Mouse (Mus musculus): ENCODE data around the gene Ptpra. TPM values are rescaled to one million over a fixed set of nuclear protein-coding genes. Genes with fewer than 3 reads are reported as not detected.
A peak's percentile ranks its signal among the peaks of the same experiment; 100 is the strongest.

Gene Ptpra
- polyA plus RNA-seq, 1 experiment from 2014 or later: 96.8 TPM

- no peak overlapping the region for H3K27ac ChIP-seq (replicated peaks; ENCODE audit: low read depth, low read length)
- H3K4me1 ChIP-seq (ENCODE audit: control insufficient read depth, insufficient read depth, low read length): no peaks in the 10 kb centered on the region
- DNase-seq (ENCODE audit: low spot score): no peak
- ATAC-seq (replicated peaks; ENCODE audit: insufficient number of reproducible peaks, low FRiP score, low TSS enrichment, low read depth): no peak
- no peak overlapping the region for H3K9ac ChIP-seq (replicated peaks; ENCODE audit: low read length)
- peaks cover 3% of the 10 kb centered on the region for H3K36me3 ChIP-seq (replicated peaks; ENCODE audit: control insufficient read depth, insufficient read depth, low read depth, low read length)
- H3K4me3 ChIP-seq (ENCODE audit: low read depth, low read length): no peak overlapping the region
- WGBS: 88% methylated on average over 8 of the region's 8 CpGs
- no peak overlapping the region for H3K4me2 ChIP-seq (ENCODE audit: low read depth, low read length)
- no peaks in the 10 kb centered on the region for H3K27me3 ChIP-seq (ENCODE audit: control insufficient read depth, insufficient read depth, low read length)
- H3K9me3 ChIP-seq (replicated peaks; ENCODE audit: control insufficient read depth, low read length): no peaks in the 10 kb centered on the region
These were observed 96.9 kb downstream of the Ptpra start for GRCm38 (mm10) chr2:130546957-130547356.

GRCm38 (mm10) chr2:130554841-130555240 lies 104.8 kb downstream of the Ptpra start:
- H3K27me3 ChIP-seq (ENCODE audit: control insufficient read depth, insufficient read depth, low read length): no peaks in the 10 kb centered on the region
- H3K4me1 ChIP-seq (ENCODE audit: control insufficient read depth, insufficient read depth, low read length): no peaks in the 10 kb centered on the region
- no peak overlapping the region for H3K9ac ChIP-seq (replicated peaks; ENCODE audit: low read length)
- no peaks in the 10 kb centered on the region for H3K9me3 ChIP-seq (replicated peaks; ENCODE audit: control insufficient read depth, low read length)
- H3K4me2 ChIP-seq (ENCODE audit: low read depth, low read length): no peak overlapping the region
- DNase-seq (ENCODE audit: low spot score) (no peak), ATAC-seq (replicated peaks; ENCODE audit: insufficient number of reproducible peaks, low FRiP score, low TSS enrichment, low read depth) (no peak)
- no peaks in the 10 kb centered on the region for H3K36me3 ChIP-seq (replicated peaks; ENCODE audit: control insufficient read depth, insufficient read depth, low read depth, low read length)
- 89% methylated on average over 7 of the region's 7 CpGs for WGBS
- no peak overlapping the region for H3K27ac ChIP-seq (replicated peaks; ENCODE audit: low read depth, low read length)
- H3K4me3 ChIP-seq (ENCODE audit: low read depth, low read length): no peak overlapping the region

- no peak for DNase-seq (ENCODE audit: low spot score)
- Histone ChIP-seq H3K9me3 (replicated peaks; ENCODE audit: control insufficient read depth, low read length) (no peaks in the 10 kb centered on the region), H3K4me1 (ENCODE audit: control insufficient read depth, insufficient read depth, low read length) (no peaks in the 10 kb centered on the region), H3K36me3 (replicated peaks; ENCODE audit: control insufficient read depth, insufficient read depth, low read depth, low read length) (no peaks in the 10 kb centered on the region), H3K27me3 (ENCODE audit: control insufficient read depth, insufficient read depth, low read length) (no peaks in the 10 kb centered on the region), H3K4me3 (ENCODE audit: low read depth, low read length) (no peak overlapping the region), H3K9ac (replicated peaks; ENCODE audit: low read length) (no peak overlapping the region), H3K27ac (replicated peaks; ENCODE audit: low read depth, low read length) (no peak overlapping the region), H3K4me2 (ENCODE audit: low read depth, low read length) (no peak overlapping the region)
- no peak for ATAC-seq (replicated peaks; ENCODE audit: insufficient number of reproducible peaks, low FRiP score, low TSS enrichment, low read depth)
- WGBS: 87% methylated on average over 1 of the region's 1 CpGs
These were observed 106.2 kb downstream of the Ptpra start for GRCm38 (mm10) chr2:130556292-130556691.

- Histone ChIP-seq H3K4me1 (ENCODE audit: control insufficient read depth, insufficient read depth, low read length) (no peaks in the 10 kb centered on the region), H3K27ac (replicated peaks; ENCODE audit: low read depth, low read length) (no peak overlapping the region), H3K4me3 (ENCODE audit: low read depth, low read length) (no peak overlapping the region), H3K36me3 (replicated peaks; ENCODE audit: control insufficient read depth, insufficient read depth, low read depth, low read length) (no peaks in the 10 kb centered on the region), H3K4me2 (ENCODE audit: low read depth, low read length) (no peak overlapping the region), H3K9me3 (replicated peaks; ENCODE audit: control insufficient read depth, low read length) (no peaks in the 10 kb centered on the region), H3K27me3 (ENCODE audit: control insufficient read depth, insufficient read depth, low read length) (no peaks in the 10 kb centered on the region), H3K9ac (replicated peaks; ENCODE audit: low read length) (no peak overlapping the region)
- ATAC-seq (replicated peaks; ENCODE audit: insufficient number of reproducible peaks, low FRiP score, low TSS enrichment, low read depth) (no peak), DNase-seq (ENCODE audit: low spot score) (no peak)
- WGBS: 98% methylated on average over 2 of the region's 2 CpGs
These were observed 107.4 kb downstream of the Ptpra start for GRCm38 (mm10) chr2:130557462-130557861.

GRCm38 (mm10) chr2:130558015-130558414 lies 107.9 kb downstream of the Ptpra start:
- 66% methylated on average over 2 of the region's 2 CpGs for WGBS
- Histone ChIP-seq H3K9ac (replicated peaks; ENCODE audit: low read length) (no peak overlapping the region), H3K4me1 (ENCODE audit: control insufficient read depth, insufficient read depth, low read length) (no peaks in the 10 kb centered on the region), H3K9me3 (replicated peaks; ENCODE audit: control insufficient read depth, low read length) (no peaks in the 10 kb centered on the region), H3K27ac (replicated peaks; ENCODE audit: low read depth, low read length) (no peak overlapping the region), H3K36me3 (replicated peaks; ENCODE audit: control insufficient read depth, insufficient read depth, low read depth, low read length) (no peaks in the 10 kb centered on the region), H3K27me3 (ENCODE audit: control insufficient read depth, insufficient read depth, low read length) (no peaks in the 10 kb centered on the region), H3K4me3 (ENCODE audit: low read depth, low read length) (no peak overlapping the region), H3K4me2 (ENCODE audit: low read depth, low read length) (no peak overlapping the region)
- no peak for ATAC-seq (replicated peaks; ENCODE audit: insufficient number of reproducible peaks, low FRiP score, low TSS enrichment, low read depth)
- DNase-seq (ENCODE audit: low spot score): no peak

GRCm38 (mm10) chr2:130563212-130564055 lies 113.4 kb downstream of the Ptpra start, which contains the start of gene Mrps26:
TSS of gene Mrps26 (plus strand) at chr2:130563742.
- H3K4me1 ChIP-seq (ENCODE audit: control insufficient read depth, insufficient read depth, low read length): no peaks in the 10 kb centered on the region
- peak within 1 kb of the TSS; percentile 86 for H3K9ac ChIP-seq (replicated peaks; ENCODE audit: low read length)
- H3K27me3 ChIP-seq (ENCODE audit: control insufficient read depth, insufficient read depth, low read length): no peaks in the 10 kb centered on the region
- peak within 1 kb of the TSS; percentile 78 for H3K4me3 ChIP-seq (ENCODE audit: low read depth, low read length)
- H3K9me3 ChIP-seq (replicated peaks; ENCODE audit: control insufficient read depth, low read length): no peaks in the 10 kb centered on the region
- H3K27ac ChIP-seq (replicated peaks; ENCODE audit: low read depth, low read length): no peak within 1 kb of the TSS; the same call in 1 of the 2 replicates
- DNase-seq (ENCODE audit: low spot score) (peak; percentile 95), ATAC-seq (replicated peaks; ENCODE audit: insufficient number of reproducible peaks, low FRiP score, low TSS enrichment, low read depth) (peak; percentile 98)
- WGBS: under 1% methylated on average over 61 of the region's 61 CpGs
- H3K4me2 ChIP-seq (ENCODE audit: low read depth, low read length): peak within 1 kb of the TSS; percentile 85
- H3K36me3 ChIP-seq (replicated peaks; ENCODE audit: control insufficient read depth, insufficient read depth, low read depth, low read length): no peaks in the 10 kb centered on the region

- under 1% methylated on average over 23 of the region's 23 CpGs for WGBS
- H3K36me3 ChIP-seq (replicated peaks; ENCODE audit: control insufficient read depth, insufficient read depth, low read depth, low read length): no peaks in the 10 kb centered on the region
- peak overlapping the region; percentile 86 for H3K9ac ChIP-seq (replicated peaks; ENCODE audit: low read length)
- H3K27me3 ChIP-seq (ENCODE audit: control insufficient read depth, insufficient read depth, low read length): no peaks in the 10 kb centered on the region
- H3K4me1 ChIP-seq (ENCODE audit: control insufficient read depth, insufficient read depth, low read length): no peaks in the 10 kb centered on the region
- H3K4me2 ChIP-seq (ENCODE audit: low read depth, low read length): peak overlapping the region; percentile 85
- H3K9me3 ChIP-seq (replicated peaks; ENCODE audit: control insufficient read depth, low read length): no peaks in the 10 kb centered on the region
- ATAC-seq (replicated peaks; ENCODE audit: insufficient number of reproducible peaks, low FRiP score, low TSS enrichment, low read depth): peak; percentile 15; the same call in 1 of the 2 replicates
- H3K27ac ChIP-seq (replicated peaks; ENCODE audit: low read depth, low read length): no peak overlapping the region
- H3K4me3 ChIP-seq (ENCODE audit: low read depth, low read length): peak overlapping the region; percentile 78
- no peak for DNase-seq (ENCODE audit: low spot score)
These were observed 114.0 kb downstream of the Ptpra start for GRCm38 (mm10) chr2:130564063-130564462.

GRCm38 (mm10) chr2:130564983-130565382 lies 114.9 kb downstream of the Ptpra start:
- no peaks in the 10 kb centered on the region for H3K36me3 ChIP-seq (replicated peaks; ENCODE audit: control insufficient read depth, insufficient read depth, low read depth, low read length)
- H3K4me2 ChIP-seq (ENCODE audit: low read depth, low read length): no peak overlapping the region; the same call in none of the 2 replicates
- WGBS: 82% methylated on average over 8 of the region's 8 CpGs
- no peak for ATAC-seq (replicated peaks; ENCODE audit: insufficient number of reproducible peaks, low FRiP score, low TSS enrichment, low read depth)
- H3K27me3 ChIP-seq (ENCODE audit: control insufficient read depth, insufficient read depth, low read length): no peaks in the 10 kb centered on the region
- no peak overlapping the region for H3K9ac ChIP-seq (replicated peaks; ENCODE audit: low read length)
- no peaks in the 10 kb centered on the region for H3K9me3 ChIP-seq (replicated peaks; ENCODE audit: control insufficient read depth, low read length)
- no peaks in the 10 kb centered on the region for H3K4me1 ChIP-seq (ENCODE audit: control insufficient read depth, insufficient read depth, low read length)
- no peak overlapping the region for H3K4me3 ChIP-seq (ENCODE audit: low read depth, low read length)
- H3K27ac ChIP-seq (replicated peaks; ENCODE audit: low read depth, low read length): no peak overlapping the region
- DNase-seq (ENCODE audit: low spot score): no peak

All from embryonic facial prominence, embryonic 11.5 days (tissue).